Mouse (Mus musculus): ENCODE measurements around the gene Slc25a51. TPM values are rescaled to one million over a fixed set of nuclear protein-coding genes. Genes with fewer than 3 reads are reported as not detected.

Slc25a51 gene
- 100 to 1,000 TPM; 115 to 122 TPM for total RNA-seq (2021)
- long read RNA-seq, experiment 1, full-length matches to known transcripts, result 55 of 57 reads
- long read RNA-seq, experiment 1, partial matches to known transcripts, result 0 of 57 reads
- long read RNA-seq, experiment 1, other reads (novel, unspliced or antisense), result 2 of 57 reads
- long read RNA-seq, experiment 2, full-length matches to known transcripts, result 49 of 51 reads
- long read RNA-seq, experiment 2, partial matches to known transcripts, result 0 of 51 reads
- long read RNA-seq, experiment 2, other reads (novel, unspliced or antisense), result 2 of 51 reads

DNA sequence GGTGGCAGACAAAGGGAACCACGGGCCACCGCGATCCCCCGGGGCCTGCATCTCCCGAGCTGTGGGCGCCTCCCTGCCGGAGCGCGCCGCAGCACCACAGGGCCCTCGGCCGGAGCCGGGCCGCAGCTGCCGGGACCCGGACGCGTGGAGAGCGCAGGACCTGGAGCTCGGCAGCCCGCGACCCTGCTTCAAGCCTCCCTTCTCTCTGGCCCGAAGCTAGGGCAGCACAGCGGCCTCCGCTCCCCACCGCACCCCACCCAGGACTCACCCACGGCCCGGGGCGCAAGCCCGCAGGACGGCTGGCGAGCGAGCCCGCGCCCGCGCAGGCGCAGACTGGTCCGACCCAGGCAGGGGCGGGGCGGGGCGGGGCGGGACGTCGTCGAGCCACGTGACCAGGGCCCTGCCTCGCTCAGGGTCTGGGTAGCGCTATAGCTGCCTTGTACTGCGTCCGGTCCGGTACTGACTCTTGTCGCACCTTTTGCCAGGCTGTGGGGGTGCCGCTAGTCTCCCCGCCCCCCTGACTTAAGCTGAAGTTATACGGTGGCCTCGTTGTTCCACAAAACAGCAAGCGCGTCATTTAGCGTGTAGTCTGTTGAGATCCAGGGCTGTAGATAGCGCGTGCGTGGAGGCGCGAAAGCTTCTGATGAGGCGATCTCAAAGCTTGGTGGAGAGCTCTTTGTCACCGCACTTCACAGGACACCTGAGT is at the start of gene Slc25a51:
Gene Slc25a51 (minus strand): TSS at position 340 of the 706 bp plus-strand sequence.
- peak; percentile 79 to 85 for DNase-seq (ENCODE audit: extremely low spot score in 1 of 2, low spot score in 2 of 2)
- TF ChIP-seq CTCF (IDR thresholded peaks at IDR 0.05), result no peak
- intact Hi-C loops (cut with DNase I), result loop anchor here (2.0 to 5.0 kb wide), 3 partner anchors 66 to 564 kb away; partner anchors contain the start of genes Dcaf10, Exosc3 and Polr1e
- Histone ChIP-seq H3K27ac (peak within 1 kb of the TSS; percentile 95), H3K4me3 (peak within 1 kb of the TSS; percentile 98)

DNA sequence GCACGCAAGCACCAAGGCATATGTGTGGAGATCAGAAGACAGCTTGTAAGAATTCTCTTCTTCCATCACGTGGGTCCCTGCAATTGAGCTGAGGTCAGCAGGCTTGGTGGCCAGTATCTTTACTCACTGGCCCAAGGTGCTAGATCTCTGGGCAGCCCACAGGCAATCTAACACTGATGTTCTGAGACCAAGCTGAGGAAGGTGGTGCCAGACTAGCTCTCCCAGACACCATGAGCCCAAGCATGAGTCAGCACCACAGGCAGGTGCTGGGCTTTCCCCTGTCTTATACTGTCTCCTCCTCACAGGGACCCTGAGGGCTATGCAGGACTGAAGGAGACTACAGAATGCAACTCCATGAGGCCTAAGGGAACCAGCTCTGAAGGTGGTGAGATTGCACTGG is 49.0 kb upstream of the Slc25a51 start:
- no peak for DNase-seq (ENCODE audit: extremely low spot score in 1 of 2, low spot score in 2 of 2)
- intact Hi-C loops (cut with DNase I), result no loop called here
- Histone ChIP-seq H3K4me3 (no peak overlapping the region), H3K27ac (no peak overlapping the region)
- TF ChIP-seq CTCF (IDR thresholded peaks at IDR 0.05), result no peak

DNA sequence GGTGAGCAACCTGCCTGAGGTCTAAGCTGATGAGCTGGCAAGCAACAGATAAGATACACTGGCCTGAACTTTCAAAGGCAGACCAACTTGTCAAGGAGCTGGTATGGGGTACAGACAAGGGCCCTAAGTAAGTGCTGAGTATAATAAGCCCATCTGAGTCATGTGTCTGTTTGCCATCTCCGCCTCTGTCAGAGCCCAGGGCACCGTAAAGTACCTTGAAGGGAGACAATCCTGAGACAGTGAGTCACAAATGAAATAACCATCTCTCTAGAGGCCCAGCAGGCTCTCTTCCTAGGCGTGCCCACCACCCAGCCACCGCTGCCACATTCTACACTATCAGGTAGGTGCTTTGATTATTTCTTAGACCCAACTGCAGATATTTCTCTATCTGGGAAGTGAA is 46.4 kb upstream of the Slc25a51 start:
- DNase-seq (ENCODE audit: extremely low spot score in 1 of 2, low spot score in 2 of 2), result no peak
- H3K27ac ChIP-seq, result no peak overlapping the region
- no peak for TF ChIP-seq CTCF (IDR thresholded peaks at IDR 0.05)
- no peak overlapping the region for H3K4me3 ChIP-seq
- intact Hi-C loops (cut with DNase I), result no loop called here

DNA sequence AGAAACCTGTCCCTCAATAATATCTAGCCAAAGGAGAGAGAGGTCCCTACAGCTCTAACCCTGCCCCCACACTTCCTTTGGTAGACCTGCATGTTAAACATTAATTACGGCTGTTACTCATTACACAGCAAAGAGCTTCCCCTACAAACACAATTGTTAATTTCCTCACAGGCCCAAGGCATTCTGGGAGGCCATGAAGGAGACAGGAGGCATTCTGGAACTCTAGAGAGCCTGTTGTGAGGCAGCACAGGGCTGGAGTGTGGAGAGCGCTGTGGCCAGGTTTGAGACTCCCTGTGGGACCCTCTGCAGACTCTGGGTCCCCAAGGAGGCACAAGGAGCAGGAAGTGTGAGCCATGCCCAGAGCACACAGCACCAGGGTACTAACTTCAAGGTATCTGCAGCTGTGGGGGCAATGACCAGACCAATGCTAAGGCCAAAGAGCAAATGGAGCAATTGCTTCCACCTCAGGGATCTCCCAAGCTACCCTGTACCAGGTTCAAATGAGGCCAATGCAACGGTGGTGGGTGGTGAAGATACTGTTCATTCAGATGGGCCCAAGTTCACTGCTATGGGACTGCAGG is 44.8 kb upstream of the Slc25a51 start:
- no peak for DNase-seq (ENCODE audit: extremely low spot score in 1 of 2, low spot score in 2 of 2)
- TF ChIP-seq CTCF (IDR thresholded peaks at IDR 0.05), result no peak
- intact Hi-C loops (cut with DNase I), result no loop called here
- Histone ChIP-seq H3K4me3 (no peak overlapping the region), H3K27ac (no peak overlapping the region)

DNA sequence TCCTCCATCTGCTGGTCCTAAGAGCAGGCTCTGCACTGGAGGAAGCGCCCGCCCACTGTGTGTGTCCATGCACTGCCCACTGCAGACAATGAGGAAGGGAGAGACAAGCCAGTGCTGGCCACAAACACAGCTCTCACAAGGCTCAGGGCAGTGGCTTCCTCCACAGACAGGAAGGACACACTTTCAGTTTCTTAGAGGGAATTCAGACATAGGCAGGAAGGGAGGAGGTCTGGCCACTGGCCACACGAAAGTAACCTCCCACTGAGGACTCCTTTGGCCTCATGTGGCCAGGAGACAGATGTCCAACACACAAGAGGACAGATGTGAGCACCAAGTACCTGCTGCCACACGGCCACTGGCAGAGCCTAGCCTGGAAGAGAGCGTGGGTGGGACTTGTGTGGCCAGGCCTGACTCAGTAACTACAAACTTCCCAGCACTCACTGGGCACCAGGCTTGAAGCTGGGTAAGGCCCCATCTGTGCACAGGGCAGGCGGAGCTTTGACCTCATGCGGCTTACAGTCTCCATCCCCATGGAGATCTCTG is 44.1 kb upstream of the Slc25a51 start:
- Histone ChIP-seq H3K27ac (no peak overlapping the region), H3K4me3 (no peak overlapping the region)
- intact Hi-C loops (cut with DNase I), result no loop called here
- DNase-seq (ENCODE audit: extremely low spot score in 1 of 2, low spot score in 2 of 2), result no peak
- TF ChIP-seq CTCF (IDR thresholded peaks at IDR 0.05), result no peak

DNA sequence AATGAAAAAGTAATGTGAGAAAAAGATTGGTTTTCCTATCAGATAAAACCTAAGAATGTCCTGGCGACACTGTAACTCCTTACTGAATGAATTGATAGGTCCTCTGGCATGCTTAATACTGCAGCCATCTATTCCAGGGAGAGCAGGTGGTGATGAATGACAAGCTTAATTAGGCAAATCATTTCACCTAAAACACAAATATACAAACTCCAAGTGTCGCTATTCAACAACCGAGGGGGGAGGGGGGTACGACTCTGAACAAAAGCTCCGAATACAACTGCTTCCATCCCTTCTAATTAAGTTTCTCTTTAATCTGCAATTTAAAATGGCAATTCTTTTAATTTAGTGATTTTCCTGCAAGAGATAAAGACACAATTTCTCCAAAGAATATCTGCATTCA is 40.4 kb upstream of the Slc25a51 start:
- H3K4me3 ChIP-seq, result no peak overlapping the region
- intact Hi-C loops (cut with DNase I), result no loop called here
- no peak for TF ChIP-seq CTCF (IDR thresholded peaks at IDR 0.05)
- DNase-seq (ENCODE audit: extremely low spot score in 1 of 2, low spot score in 2 of 2), result no peak
- H3K27ac ChIP-seq, result no peak overlapping the region

DNA sequence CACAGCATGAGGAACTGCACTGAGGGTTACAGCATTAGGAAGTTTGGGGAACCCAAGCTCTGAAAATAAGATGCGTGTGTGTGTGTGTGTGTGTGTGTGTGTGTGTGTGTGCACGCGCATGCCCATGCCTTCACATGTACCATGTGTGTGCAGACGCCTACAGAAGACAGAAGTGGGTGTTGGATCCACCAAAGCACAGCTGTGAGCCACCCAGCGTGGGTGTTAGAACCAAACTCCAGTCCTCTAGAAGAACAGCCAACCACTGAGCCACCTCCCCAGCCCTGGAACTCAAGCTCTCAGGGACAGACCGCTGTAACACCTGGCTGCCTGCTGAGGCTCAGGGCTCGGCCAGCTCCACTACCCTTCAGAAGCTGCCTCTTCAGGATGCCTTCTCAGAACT is 39.9 kb upstream of the Slc25a51 start:
- no peak for DNase-seq (ENCODE audit: extremely low spot score in 1 of 2, low spot score in 2 of 2)
- Histone ChIP-seq H3K27ac (no peak overlapping the region), H3K4me3 (no peak overlapping the region)
- intact Hi-C loops (cut with DNase I), result no loop called here
- TF ChIP-seq CTCF (IDR thresholded peaks at IDR 0.05), result no peak

DNA sequence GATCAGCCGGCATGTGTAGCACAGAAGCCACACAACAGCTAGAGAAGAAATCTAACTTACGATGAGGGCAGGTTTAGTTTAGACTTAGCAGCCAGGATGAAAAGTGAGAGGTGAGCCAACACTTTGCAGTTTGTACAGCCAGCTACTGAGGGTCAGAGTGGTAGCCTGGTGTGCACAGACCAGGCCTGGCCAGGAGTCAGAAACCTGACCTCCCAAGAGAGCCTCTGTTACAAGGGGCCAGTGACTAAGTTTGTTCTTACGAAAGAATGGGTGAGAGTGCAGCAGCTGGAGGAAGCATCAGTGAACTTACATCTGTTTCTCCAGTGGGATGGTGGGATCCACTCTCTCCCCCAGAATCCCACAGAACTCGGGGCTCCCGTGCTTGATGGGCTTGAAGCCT is 38.6 kb upstream of the Slc25a51 start:
- intact Hi-C loops (cut with DNase I), result no loop called here
- DNase-seq (ENCODE audit: extremely low spot score in 1 of 2, low spot score in 2 of 2), result no peak
- no peak overlapping the region for H3K27ac ChIP-seq
- no peak for TF ChIP-seq CTCF (IDR thresholded peaks at IDR 0.05)
- H3K4me3 ChIP-seq, result no peak overlapping the region

DNA sequence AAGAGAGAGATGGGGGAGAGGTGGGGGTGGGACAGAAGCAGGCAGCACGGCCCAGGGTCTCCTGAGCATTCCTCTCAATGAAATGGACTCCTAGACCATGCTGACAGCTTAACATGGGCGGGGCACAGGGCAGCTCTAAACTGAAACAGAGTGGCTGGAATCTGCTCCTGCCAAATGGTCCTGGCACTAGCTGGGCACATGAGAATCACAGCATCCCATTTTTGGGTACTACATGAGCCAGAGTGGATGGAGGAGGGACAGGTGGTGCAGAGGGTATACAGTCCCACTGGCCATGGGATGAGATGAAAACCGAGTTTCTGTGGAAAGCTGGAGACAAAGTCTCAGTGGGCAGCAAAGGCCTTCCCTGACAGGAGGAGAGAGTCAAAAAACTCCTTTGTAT is 36.7 kb upstream of the Slc25a51 start:
- no peak for DNase-seq (ENCODE audit: extremely low spot score in 1 of 2, low spot score in 2 of 2)
- H3K4me3 ChIP-seq, result no peak overlapping the region
- TF ChIP-seq CTCF (IDR thresholded peaks at IDR 0.05), result no peak
- no peak overlapping the region for H3K27ac ChIP-seq
- intact Hi-C loops (cut with DNase I), result no loop called here

DNA sequence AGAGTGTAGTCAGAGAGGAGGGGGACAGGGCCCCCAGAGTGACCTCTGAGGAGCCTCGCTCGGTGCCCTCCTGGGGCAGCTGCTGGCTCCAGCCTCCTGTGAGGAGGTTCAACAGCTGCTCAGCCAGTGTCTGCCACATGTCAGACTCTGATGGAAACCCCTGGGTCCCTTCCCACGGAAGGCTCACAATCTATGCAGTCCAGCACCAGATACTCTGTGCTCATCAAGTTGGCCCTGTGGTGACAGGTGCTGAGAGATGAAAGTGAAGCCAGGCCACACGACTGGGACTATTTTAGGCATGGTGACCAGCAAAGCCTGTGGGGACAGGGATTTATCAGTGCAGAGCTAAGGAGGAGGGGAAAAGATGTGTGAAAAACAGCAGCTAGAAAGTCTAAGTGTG is 36.2 kb upstream of the Slc25a51 start:
- DNase-seq (ENCODE audit: extremely low spot score in 1 of 2, low spot score in 2 of 2), result no peak
- intact Hi-C loops (cut with DNase I), result no loop called here
- Histone ChIP-seq H3K27ac (no peak overlapping the region), H3K4me3 (no peak overlapping the region)
- TF ChIP-seq CTCF (IDR thresholded peaks at IDR 0.05), result no peak

DNA sequence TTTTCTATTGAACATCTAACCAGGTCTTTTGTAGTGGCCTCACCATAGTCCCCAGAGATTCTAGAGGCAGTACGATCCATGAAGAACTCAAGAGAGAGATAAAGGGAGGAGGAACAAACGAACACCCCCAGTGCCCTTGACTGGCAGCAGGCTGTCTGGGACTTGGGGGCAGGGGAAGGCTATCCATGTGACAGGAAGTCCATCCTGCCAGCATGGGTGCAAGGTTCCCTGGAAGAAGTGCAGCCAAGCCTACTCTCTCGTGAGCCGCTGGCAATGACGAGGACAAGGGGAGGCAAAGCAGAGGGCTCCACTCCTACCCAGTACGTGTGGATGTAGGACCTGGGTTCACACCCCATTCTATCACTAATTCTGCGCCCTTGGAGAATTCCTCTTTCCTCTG is 35.1 kb upstream of the Slc25a51 start:
- intact Hi-C loops (cut with DNase I), result no loop called here
- DNase-seq (ENCODE audit: extremely low spot score in 1 of 2, low spot score in 2 of 2), result no peak
- no peak for TF ChIP-seq CTCF (IDR thresholded peaks at IDR 0.05)
- Histone ChIP-seq H3K27ac (no peak overlapping the region), H3K4me3 (no peak overlapping the region)

DNA sequence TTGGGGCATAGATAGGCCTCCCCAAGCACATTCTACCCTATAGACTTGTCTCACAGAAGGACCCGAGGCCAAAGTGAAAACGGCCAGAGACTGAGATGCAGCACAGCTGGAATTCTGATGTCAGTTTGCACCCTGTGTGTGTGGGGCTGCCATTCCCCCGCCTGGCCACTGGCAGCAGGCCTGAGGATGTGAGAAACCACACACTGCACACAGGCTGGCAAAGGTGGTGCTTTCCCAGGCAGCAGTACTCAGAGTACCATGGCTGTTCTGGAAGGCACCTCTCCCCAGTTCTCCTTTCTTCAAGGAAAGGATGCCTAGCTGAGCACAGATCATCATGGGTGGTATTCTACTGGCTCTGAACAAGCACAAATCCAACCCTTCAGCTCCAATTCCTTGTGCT is 33.7 kb upstream of the Slc25a51 start:
- intact Hi-C loops (cut with DNase I), result no loop called here
- Histone ChIP-seq H3K4me3 (no peak overlapping the region), H3K27ac (no peak overlapping the region)
- no peak; the same call in none of the 2 replicates for TF ChIP-seq CTCF (IDR thresholded peaks at IDR 0.05)
- DNase-seq (ENCODE audit: extremely low spot score in 1 of 2, low spot score in 2 of 2), result no peak
